Mouse (Mus musculus) lung, postnatal 0 days (tissue): ENCODE results near the gene Coq10a. TPM values are rescaled to one million over a fixed set of nuclear protein-coding genes. Genes with fewer than 3 reads are reported as not detected.

Experiments used
- ATAC-seq: fragments of 200-750 bp; cut with Nextera tagmentation; 2 replicates; pipeline ENCODE4 v1.8.0; 2017; ENCODE audit warnings: moderate library complexity
- DNase-seq: peaks from one replicate; pipeline ENCODE4 v3.0.0-alpha.2; 2016; ENCODE audit warnings: low spot score
- H3K27ac ChIP-seq: fragments of 300-500 bp; sonication (generic); 2 replicates; pipeline ENCODE4 v1.5.1; 2014; ENCODE audit warnings: antibody characterized with exemption, mild to moderate bottlenecking, low read length, mixed read lengths
- H3K27me3 ChIP-seq: fragments of 300-500 bp; sonication (generic); replicated peaks from 2 replicates; pipeline ENCODE4 v1.6.1; 2014; ENCODE audit warnings: low read length, mixed read lengths; ENCODE audit not compliant: insufficient read depth
- H3K36me3 ChIP-seq: fragments of 300-500 bp; sonication (generic); 2 replicates; pipeline ENCODE4 v1.6.1; 2014; ENCODE audit warnings: low read length, mixed read lengths; ENCODE audit not compliant: insufficient read depth
- H3K4me1 ChIP-seq: fragments of 300-500 bp; sonication (generic); 2 replicates; pipeline ENCODE4 v1.6.1; 2014; ENCODE audit warnings: antibody characterized with exemption, low read depth, low read length, mixed read lengths; ENCODE audit not compliant: insufficient read depth
- H3K4me2 ChIP-seq: fragments of 300-500 bp; sonication (generic); replicated peaks from 2 replicates; pipeline ENCODE4 v1.6.1; 2014; ENCODE audit warnings: low read depth, mild to moderate bottlenecking, low read length, moderate library complexity, mixed read lengths
- H3K4me3 ChIP-seq: fragments of 300-500 bp; sonication (generic); 2 replicates; pipeline ENCODE4 v1.5.1; 2014; ENCODE audit warnings: low read depth, low read length
- H3K9ac ChIP-seq: fragments of 300-500 bp; sonication (generic); replicated peaks from 2 replicates; pipeline ENCODE4 v1.6.1; 2014; ENCODE audit warnings: low read depth, mild to moderate bottlenecking
- H3K9me3 ChIP-seq: fragments of 300-500 bp; sonication (generic); 2 replicates; pipeline ENCODE4 v1.6.1; 2016; ENCODE audit warnings: low read length, mixed read lengths
- CTCF ChIP-seq: IDR thresholded peaks from 2 replicates; pipeline ENCODE4 v1.5.1; 2016; ENCODE audit warnings: antibody characterized with exemption, mild to moderate bottlenecking
- EP300 ChIP-seq: IDR thresholded peaks from 2 replicates; pipeline ENCODE4 v1.6.1; 2016; ENCODE audit warnings: antibody characterized with exemption, mild to moderate bottlenecking, control low read depth
- WGBS: fragments of 180-500 bp; shearing (Covaris S2); extraction: QIAGEN DNeasy Blood & Tissue Kit; methylation state at CpG from one replicate; pipeline ENCODE4 v1.1.7; 2014; 5-methylcytosine and 5-hydroxymethylcytosine counted together
- microRNA-seq: library from miRNA; unstranded; fragments of <30 nt; microRNA quantifications from one replicate; pipeline ENCODE4, GENCODE M21; 2016
- polyA plus RNA-seq: library from polyadenylated mRNA; unstranded; fragments of >200 nt; fragmentation: Nextera tagmentation; extraction: Ambion mirVana; gene quantifications from 2 replicates; pipeline ENCODE4 v1.2.1, GENCODE M21; 2015

Gene Coq10a
- polyA plus RNA-seq, 1 experiment from 2014 or later: 19.9 TPM

DNA sequence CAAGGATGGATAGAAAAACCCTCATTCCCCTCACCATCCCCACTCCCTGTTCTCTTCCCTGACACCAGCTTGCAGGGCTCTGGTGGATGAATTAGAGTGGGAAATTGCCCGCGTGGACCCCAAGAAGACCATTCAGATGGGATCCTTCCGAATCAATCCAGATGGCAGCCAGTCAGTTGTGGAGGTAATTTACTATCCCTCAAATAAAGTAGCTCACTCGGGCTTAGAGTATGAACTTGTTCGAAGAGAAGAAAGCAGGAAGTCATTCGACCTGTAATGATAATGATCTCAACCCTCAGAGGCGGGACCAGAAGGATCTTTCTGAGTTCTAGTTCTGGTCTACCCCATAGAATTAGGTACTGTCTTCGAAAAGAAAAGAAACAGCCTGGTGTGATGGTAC is 45.3 kb downstream of the Coq10a start:
- ATAC-seq (no peak), DNase-seq (no peak)
- Histone ChIP-seq H3K9me3 (no peaks in the 10 kb centered on the region), H3K9ac (peak overlapping the region; percentile 98), H3K4me2 (peak overlapping the region; percentile 67), H3K4me1 (peaks cover 8% of the 10 kb centered on the region), H3K4me3 (peak overlapping the region; percentile 88), H3K36me3 (peaks cover 21% of the 10 kb centered on the region; the same call in 1 of the 2 replicates), H3K27me3 (no peaks in the 10 kb centered on the region), H3K27ac (0 out of 2 replicates have a peak overlapping the region, but pooled peaks have one; percentile 94)
- 61% methylated on average over 8 of the region's 8 CpGs for WGBS
- no peak for TF ChIP-seq CTCF
- TF ChIP-seq EP300: no peak

DNA sequence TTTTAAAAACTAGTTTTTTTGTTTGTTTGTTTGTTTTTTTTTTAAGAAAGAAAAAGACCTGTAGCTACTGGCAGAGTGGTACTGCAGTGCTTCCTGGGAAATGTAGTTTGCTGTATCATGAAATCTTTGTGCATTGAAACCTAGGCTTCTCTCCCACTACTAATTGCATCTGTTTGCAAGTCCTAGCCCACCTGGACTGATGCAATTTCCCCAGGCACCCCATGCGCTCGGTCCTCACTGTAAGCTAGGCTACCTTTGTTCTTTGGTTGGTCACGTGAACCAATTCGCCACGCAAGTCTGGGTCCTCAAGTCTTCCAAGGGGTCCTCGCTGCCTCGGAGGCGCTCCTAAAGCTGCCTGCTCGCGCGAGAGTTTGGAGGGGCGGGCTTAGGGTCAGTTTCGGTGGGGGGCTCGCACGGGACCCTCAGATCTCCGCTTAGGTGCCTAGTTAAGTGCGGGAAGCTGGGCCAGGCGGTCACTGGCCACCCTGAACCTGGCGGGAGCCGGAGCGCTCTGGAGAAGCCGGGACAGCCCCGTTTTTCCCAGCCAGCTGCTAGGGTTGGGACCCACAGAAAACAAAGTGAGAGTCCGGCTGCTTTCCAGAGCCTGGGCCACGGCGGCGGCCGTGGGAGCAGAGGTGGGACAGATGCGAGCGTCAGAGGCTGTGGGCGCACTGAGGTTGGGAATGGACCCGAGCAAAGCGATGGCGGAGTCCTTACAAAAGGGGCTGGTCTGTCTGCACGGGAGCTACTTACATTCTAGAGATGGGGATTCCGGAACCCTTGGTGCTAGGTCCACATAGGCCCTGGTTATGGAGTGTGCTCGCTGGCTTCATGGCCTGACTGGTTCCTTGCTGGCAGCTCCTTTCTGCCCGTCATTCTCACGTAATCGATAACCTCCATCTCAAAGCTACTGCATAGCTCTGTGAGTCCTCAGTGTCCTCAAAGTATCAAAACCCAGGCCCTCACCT is 46.4 kb downstream of the Coq10a start, which contains the start of gene Cnpy2:
Gene Cnpy2 (plus strand): TSS at position 319 of the 968 bp plus-strand sequence.
- peaks cover 21% of the 10 kb centered on the region for H3K36me3 ChIP-seq
- no peaks in the 10 kb centered on the region for H3K9me3 ChIP-seq
- WGBS: 1% methylated on average over 40 of the region's 40 CpGs
- peak within 1 kb of the TSS; percentile 88 for H3K4me3 ChIP-seq
- TF ChIP-seq EP300: peak; percentile 55
- TF ChIP-seq CTCF: no peak
- H3K9ac ChIP-seq: peak within 1 kb of the TSS; percentile 98
- peak; percentile 94 for ATAC-seq
- H3K4me2 ChIP-seq: peak within 1 kb of the TSS; percentile 67
- peaks cover 8% of the 10 kb centered on the region for H3K4me1 ChIP-seq
- H3K27me3 ChIP-seq: no peaks in the 10 kb centered on the region
- peak within 1 kb of the TSS; percentile 94 for H3K27ac ChIP-seq
- peak; percentile 93 for DNase-seq

DNA sequence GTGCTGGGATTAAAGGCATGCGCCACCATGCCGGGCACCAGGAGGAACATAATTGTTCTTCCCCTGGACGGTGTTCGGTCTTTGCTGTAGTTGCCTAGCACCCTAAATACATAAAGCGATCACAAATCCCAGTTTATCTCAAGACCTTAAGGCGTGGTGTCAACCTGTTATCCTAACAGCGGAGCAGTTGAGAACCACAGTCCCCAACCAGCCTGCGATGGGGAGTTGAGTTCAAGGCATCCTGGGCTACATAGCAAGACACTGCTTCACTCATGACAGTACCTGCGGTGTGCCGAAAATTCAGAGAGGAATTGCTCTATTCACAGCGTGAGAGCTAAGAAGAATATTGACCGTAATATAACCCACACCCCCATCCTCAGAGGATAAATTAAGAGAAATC is 47.2 kb downstream of the Coq10a start:
- Histone ChIP-seq H3K9me3 (no peaks in the 10 kb centered on the region), H3K27me3 (no peaks in the 10 kb centered on the region), H3K4me1 (peaks cover 8% of the 10 kb centered on the region), H3K4me2 (peak overlapping the region; percentile 67), H3K9ac (no peak overlapping the region), H3K27ac (no peak overlapping the region), H3K36me3 (peaks cover 20% of the 10 kb centered on the region), H3K4me3 (peak overlapping the region; percentile 88)
- DNase-seq: no peak
- no peak for ATAC-seq
- no peak for TF ChIP-seq EP300
- TF ChIP-seq CTCF: no peak
- WGBS: 49% methylated on average over 12 of the region's 12 CpGs

DNA sequence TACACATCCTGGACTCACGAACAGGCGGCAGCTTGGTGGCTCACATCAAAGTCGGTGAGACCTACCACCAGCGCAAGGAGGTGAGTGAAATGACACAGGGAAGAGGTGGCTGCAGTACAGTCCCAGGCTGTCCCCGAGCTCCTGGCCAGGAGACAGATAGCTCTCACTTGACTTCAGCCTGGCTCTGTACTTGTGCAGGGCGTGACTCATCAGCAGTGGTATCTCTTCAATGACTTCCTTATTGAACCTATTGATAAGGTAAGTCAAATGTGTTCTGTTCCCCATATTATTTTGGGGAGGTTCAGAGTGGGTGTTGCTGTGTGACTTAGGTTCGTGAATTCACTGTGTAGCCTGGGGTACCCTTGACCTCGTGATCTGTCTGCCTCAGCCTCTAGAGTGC is 53.2 kb downstream of the Coq10a start:
- Histone ChIP-seq H3K4me3 (no peak overlapping the region), H3K9me3 (no peaks in the 10 kb centered on the region), H3K36me3 (peaks cover 36% of the 10 kb centered on the region), H3K4me1 (no peaks in the 10 kb centered on the region), H3K4me2 (no peak overlapping the region), H3K27me3 (no peaks in the 10 kb centered on the region), H3K9ac (no peak overlapping the region), H3K27ac (no peak overlapping the region)
- 96% methylated on average over 8 of the region's 8 CpGs for WGBS
- ATAC-seq (no peak), DNase-seq (no peak)
- no peak for TF ChIP-seq EP300
- no peak for TF ChIP-seq CTCF

Small RNAs within 50 kb of the gene (microRNA-seq; reads per million reads assigned to microRNA genes)
- not detected for gene Gm25361
- gene Gm26308: not detected
- gene Mir6914: not detected
- not detected for gene Mir6915

Other genes starting within 250 kb of the Coq10a start
- gene Rbms2, start 188.7 kb downstream of the Coq10a start, polyA plus RNA-seq: 26.4 and 28.3 TPM in 2 replicates
- gene Gls2, start 174.5 kb downstream of the Coq10a start, polyA plus RNA-seq: 0.82 and 0.92 TPM in 2 replicates
- gene Spryd4, start 157.2 kb downstream of the Coq10a start, polyA plus RNA-seq: 16.0 and 16.9 TPM in 2 replicates
- gene Mip, start 143.2 kb downstream of the Coq10a start, polyA plus RNA-seq: not detected in 2 replicates
- 11.2 and 14.5 TPM in 2 replicates for gene Timeless, start 136.9 kb downstream of the Coq10a start, polyA plus RNA-seq
- not detected in 2 replicates for gene Apon, start 114.9 kb downstream of the Coq10a start, polyA plus RNA-seq
- not detected in 2 replicates for gene Apof, start 100.3 kb downstream of the Coq10a start, polyA plus RNA-seq
- 11.8 and 13.4 TPM in 2 replicates for gene Stat2, start 98.4 kb downstream of the Coq10a start, polyA plus RNA-seq
- gene Il23a, start 70.2 kb downstream of the Coq10a start, polyA plus RNA-seq: 0.30 and 0.32 TPM in 2 replicates
- gene Pan2, start 65.7 kb downstream of the Coq10a start, polyA plus RNA-seq: 19.0 and 20.2 TPM in 2 replicates
- 243 and 244 TPM in 2 replicates for gene Cnpy2, start 46.5 kb downstream of the Coq10a start, polyA plus RNA-seq
- 85.4 and 85.8 TPM in 2 replicates for gene Cs, start 31.3 kb downstream of the Coq10a start, polyA plus RNA-seq
- gene Ankrd52, start 8.1 kb upstream of the Coq10a start, polyA plus RNA-seq: 4.2 and 4.9 TPM in 2 replicates
- 0.15 TPM in 1 of 2 replicates, not detected in the other for gene Slc39a5, start 32.2 kb upstream of the Coq10a start, polyA plus RNA-seq
- 48.6 and 54.7 TPM in 2 replicates for gene Nabp2, start 42.5 kb upstream of the Coq10a start, polyA plus RNA-seq
- 31.3 and 32.2 TPM in 2 replicates for gene Rnf41, start 42.7 kb upstream of the Coq10a start, polyA plus RNA-seq
- gene Smarcc2, start 90.3 kb upstream of the Coq10a start, polyA plus RNA-seq: 28.9 and 33.0 TPM in 2 replicates
- gene Myl6, start 125.1 kb upstream of the Coq10a start, polyA plus RNA-seq: 1,888 and 2,049 TPM in 2 replicates
- 5.5 and 5.9 TPM in 2 replicates for gene Myl6b, start 129.7 kb upstream of the Coq10a start, polyA plus RNA-seq
- gene Esyt1, start 156.9 kb upstream of the Coq10a start, polyA plus RNA-seq: 31.1 and 38.2 TPM in 2 replicates
- gene Zc3h10, start 178.8 kb upstream of the Coq10a start, polyA plus RNA-seq: 13.6 and 15.3 TPM in 2 replicates
- gene Rpl41, start 180.3 kb upstream of the Coq10a start, polyA plus RNA-seq: 2,921 and 3,267 TPM in 2 replicates
- gene Pa2g4, start 197.0 kb upstream of the Coq10a start, polyA plus RNA-seq: 64.2 and 66.5 TPM in 2 replicates
- 21.4 and 22.6 TPM in 2 replicates for gene Erbb3, start 220.7 kb upstream of the Coq10a start, polyA plus RNA-seq